Mouse (Mus musculus): ENCODE measurements around the gene Cd300lf.

GRCm38 (mm10) chr11:115099241-115099840 is 34.5 kb downstream of the Cd300lf start:
- TF ChIP-seq CTCF (IDR thresholded peaks at IDR 0.05; ENCODE audit: borderline replicate concordance, extremely low read depth, insufficient read depth, insufficient read length): no peak
- no peak for TF ChIP-seq POLR2A (IDR thresholded peaks at IDR 0.05; ENCODE audit: borderline replicate concordance, extremely low read depth, insufficient read depth, insufficient read length, poor library complexity, severe bottlenecking)

Measured in brain, embryonic 14.5 days (tissue).